Mouse (Mus musculus): Measurements from ENCODE around the gene Syce1. TPM values are rescaled to one million over a fixed set of nuclear protein-coding genes. Genes with fewer than 3 reads are reported as not detected.

Syce1 gene
- 0.18 and 0.30 TPM in 2 replicates for polyA plus RNA-seq (2015; fragmentation: Nextera tagmentation; extraction: Ambion mirVana)

DNA sequence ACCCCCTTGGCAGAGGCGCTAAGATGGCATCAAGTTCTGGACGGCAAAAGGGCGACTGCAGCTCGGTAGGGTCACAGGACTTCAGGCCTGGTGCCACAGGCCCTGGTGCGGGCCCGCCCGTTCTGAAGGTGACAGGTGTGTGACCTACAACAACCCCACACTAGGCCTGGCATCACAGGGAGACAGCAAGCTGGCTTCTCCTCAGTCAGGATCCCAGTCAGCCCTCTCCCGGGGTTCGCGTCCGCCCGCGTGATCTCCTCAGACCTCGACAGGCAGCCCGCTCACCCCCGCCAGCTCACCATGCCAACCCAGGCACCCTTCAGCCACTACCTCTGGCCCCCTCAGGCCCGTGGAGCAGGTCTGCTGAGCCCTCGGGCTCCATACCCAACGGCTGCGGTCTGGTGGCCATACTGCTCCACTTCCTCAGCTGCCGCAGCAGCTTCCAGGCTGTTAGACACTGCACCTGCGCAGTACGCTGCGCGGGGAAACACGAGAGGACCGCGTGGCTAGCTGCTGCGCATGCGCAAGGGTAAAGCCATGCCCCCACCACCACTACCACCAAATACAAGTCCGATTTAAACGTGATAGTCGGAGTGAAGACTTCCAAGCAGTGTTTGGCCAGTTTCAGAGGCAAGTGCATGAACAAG, at the start of gene Syce1:
Gene Syce1, minus strand, starts transcription at position 447 of the 647 bp plus-strand sequence.
- no peaks in the 10 kb centered on the region for H3K36me3 ChIP-seq (ENCODE audit: control insufficient read depth, insufficient read depth)
- ATAC-seq: no peak
- no peaks in the 10 kb centered on the region for H3K9me3 ChIP-seq (ENCODE audit: control insufficient read depth)
- H3K4me1 ChIP-seq (replicated peaks; ENCODE audit: control insufficient read depth, insufficient read depth, low read length): no peaks in the 10 kb centered on the region
- no peaks in the 10 kb centered on the region for H3K27me3 ChIP-seq (replicated peaks; ENCODE audit: control insufficient read depth, insufficient read depth, low read length)
- no peak within 1 kb of the TSS for H3K4me2 ChIP-seq (replicated peaks; ENCODE audit: low read depth)
- no peak for TF ChIP-seq CTCF (IDR thresholded peaks at IDR 0.05; ENCODE audit: low read depth)
- WGBS: 77% methylated on average over 33 of the region's 33 CpGs
- no peak within 1 kb of the TSS for H3K27ac ChIP-seq (ENCODE audit: low read depth, low read length)
- no peak within 1 kb of the TSS for H3K9ac ChIP-seq (ENCODE audit: low read depth, low read length)
- H3K4me3 ChIP-seq (ENCODE audit: low read depth, low read length): no peak within 1 kb of the TSS

DNA sequence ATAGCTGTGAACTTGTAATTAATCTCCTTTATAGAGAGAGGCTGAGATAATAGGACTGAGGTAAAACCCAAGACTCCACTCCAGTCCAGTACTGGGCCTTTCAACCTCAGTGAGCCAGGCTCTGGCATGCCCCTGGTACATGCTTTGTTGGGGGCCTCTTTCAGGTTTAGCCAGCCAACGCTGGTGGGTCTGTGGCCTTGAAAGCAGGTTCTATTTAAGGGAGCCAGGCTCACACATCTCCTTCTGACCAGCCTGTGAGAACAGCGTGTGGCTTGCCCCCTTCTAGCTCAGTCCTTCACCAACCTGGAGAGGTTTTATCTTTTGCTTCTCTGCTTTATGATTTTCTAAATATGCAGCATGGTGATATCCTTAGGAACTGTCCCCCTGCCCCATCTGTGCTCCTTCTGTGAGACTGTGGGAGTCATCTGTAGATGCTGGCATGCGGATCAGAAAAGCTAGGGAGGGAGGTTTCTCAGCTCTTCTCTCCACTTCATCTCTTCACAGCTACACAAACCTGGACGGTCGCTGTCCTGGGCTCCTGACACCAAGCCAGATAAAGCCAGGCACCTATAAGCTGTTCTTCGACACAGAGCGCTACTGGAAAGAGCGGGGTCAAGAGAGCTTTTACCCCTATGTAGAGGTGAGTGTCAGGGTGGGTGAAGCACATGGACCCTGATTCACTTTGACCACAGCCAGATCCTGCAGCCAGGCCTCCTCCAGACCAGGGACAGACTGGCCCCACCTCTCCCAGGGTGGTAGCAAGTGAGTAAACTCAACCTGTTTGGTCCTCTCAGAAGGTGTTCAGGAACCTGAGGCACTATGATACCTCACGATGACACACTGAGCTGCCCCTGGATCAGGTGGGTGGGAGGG, 48.8 kb upstream of the Syce1 start:
- Histone ChIP-seq H3K27me3 (replicated peaks; ENCODE audit: control insufficient read depth, insufficient read depth, low read length) (no peaks in the 10 kb centered on the region), H3K4me2 (replicated peaks; ENCODE audit: low read depth) (no peak overlapping the region), H3K9ac (ENCODE audit: low read depth, low read length) (no peak overlapping the region), H3K4me3 (ENCODE audit: low read depth, low read length) (no peak overlapping the region), H3K4me1 (replicated peaks; ENCODE audit: control insufficient read depth, insufficient read depth, low read length) (0 out of 2 replicates have a peak, but pooled peaks cover 3% of the 10 kb centered on the region), H3K9me3 (ENCODE audit: control insufficient read depth) (no peaks in the 10 kb centered on the region), H3K27ac (ENCODE audit: low read depth, low read length) (no peak overlapping the region), H3K36me3 (ENCODE audit: control insufficient read depth, insufficient read depth) (no peaks in the 10 kb centered on the region)
- TF ChIP-seq CTCF (IDR thresholded peaks at IDR 0.05; ENCODE audit: low read depth): no peak
- ATAC-seq: no peak
- WGBS: 84% methylated on average over 9 of the region's 9 CpGs

GRCm38 (mm10) chr7:140835758-140836087, 48.1 kb upstream of the Syce1 start:
- no peaks in the 10 kb centered on the region for H3K9me3 ChIP-seq (ENCODE audit: control insufficient read depth)
- H3K4me3 ChIP-seq (ENCODE audit: low read depth, low read length): no peak overlapping the region
- H3K4me2 ChIP-seq (replicated peaks; ENCODE audit: low read depth): peak overlapping the region; percentile 51
- H3K36me3 ChIP-seq (ENCODE audit: control insufficient read depth, insufficient read depth): no peaks in the 10 kb centered on the region
- H3K27ac ChIP-seq (ENCODE audit: low read depth, low read length): no peak overlapping the region
- no peak overlapping the region for H3K9ac ChIP-seq (ENCODE audit: low read depth, low read length)
- TF ChIP-seq CTCF (IDR thresholded peaks at IDR 0.05; ENCODE audit: low read depth): 0 out of 2 replicates have a peak, but pooled peaks have one; percentile 14
- no peaks in the 10 kb centered on the region for H3K27me3 ChIP-seq (replicated peaks; ENCODE audit: control insufficient read depth, insufficient read depth, low read length)
- H3K4me1 ChIP-seq (replicated peaks; ENCODE audit: control insufficient read depth, insufficient read depth, low read length): 0 out of 2 replicates have a peak, but pooled peaks cover 3% of the 10 kb centered on the region
- WGBS: 37% methylated on average over 2 of the region's 2 CpGs
- ATAC-seq: peak; percentile 34

- Histone ChIP-seq H3K36me3 (ENCODE audit: control insufficient read depth, insufficient read depth) (no peaks in the 10 kb centered on the region), H3K4me1 (replicated peaks; ENCODE audit: control insufficient read depth, insufficient read depth, low read length) (0 out of 2 replicates have a peak, but pooled peaks cover 3% of the 10 kb centered on the region), H3K27ac (ENCODE audit: low read depth, low read length) (peak within 1 kb of the TSS; percentile 41; the same call in 1 of the 2 replicates), H3K9me3 (ENCODE audit: control insufficient read depth) (no peaks in the 10 kb centered on the region), H3K9ac (ENCODE audit: low read depth, low read length) (no peak within 1 kb of the TSS), H3K4me2 (replicated peaks; ENCODE audit: low read depth) (peak within 1 kb of the TSS; percentile 51), H3K4me3 (ENCODE audit: low read depth, low read length) (peak within 1 kb of the TSS; percentile 13; the same call in 1 of the 2 replicates), H3K27me3 (replicated peaks; ENCODE audit: control insufficient read depth, insufficient read depth, low read length) (no peaks in the 10 kb centered on the region)
- ATAC-seq: peak; percentile 81
- WGBS: 28% methylated on average over 20 of the region's 20 CpGs
- TF ChIP-seq CTCF (IDR thresholded peaks at IDR 0.05; ENCODE audit: low read depth): no peak
Measured at GRCm38 (mm10) chr7:140834968-140835757, 47.5 kb upstream of the Syce1 start, which contains the start of gene Urah. Urah (plus strand) TSS chr7:140835018.

DNA sequence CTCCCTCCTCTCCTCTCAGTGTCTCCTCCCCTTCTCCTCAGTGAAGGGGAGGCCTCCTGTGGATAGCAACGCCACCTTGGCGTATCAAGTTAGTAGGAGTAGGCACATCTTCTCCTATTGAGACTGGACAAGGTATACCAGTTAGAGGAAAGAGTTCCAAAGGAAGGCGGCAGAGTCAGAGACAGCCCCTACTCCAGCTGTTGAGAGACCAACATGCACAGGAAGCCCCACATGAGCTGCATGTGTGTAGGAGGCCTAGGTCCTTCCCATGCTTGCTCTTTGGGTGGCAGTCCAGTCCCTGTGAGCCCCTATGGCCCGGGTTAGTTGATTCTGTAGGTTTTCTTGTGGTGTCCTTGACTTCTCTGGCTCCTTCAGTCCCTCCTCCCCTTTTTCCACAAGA, 45.7 kb upstream of the Syce1 start:
- no peak overlapping the region for H3K4me2 ChIP-seq (replicated peaks; ENCODE audit: low read depth)
- WGBS: 83% methylated on average over 4 of the region's 4 CpGs
- no peaks in the 10 kb centered on the region for H3K36me3 ChIP-seq (ENCODE audit: control insufficient read depth, insufficient read depth)
- H3K4me1 ChIP-seq (replicated peaks; ENCODE audit: control insufficient read depth, insufficient read depth, low read length): 0 out of 2 replicates have a peak, but pooled peaks cover 3% of the 10 kb centered on the region
- H3K9ac ChIP-seq (ENCODE audit: low read depth, low read length): no peak overlapping the region
- no peaks in the 10 kb centered on the region for H3K27me3 ChIP-seq (replicated peaks; ENCODE audit: control insufficient read depth, insufficient read depth, low read length)
- H3K9me3 ChIP-seq (ENCODE audit: control insufficient read depth): no peaks in the 10 kb centered on the region
- no peak for ATAC-seq
- H3K4me3 ChIP-seq (ENCODE audit: low read depth, low read length): no peak overlapping the region
- no peak for TF ChIP-seq CTCF (IDR thresholded peaks at IDR 0.05; ENCODE audit: low read depth)
- H3K27ac ChIP-seq (ENCODE audit: low read depth, low read length): no peak overlapping the region
